Mouse (Mus musculus) MEL (cell line): ENCODE results near the gene Tdrd6. TPM values are rescaled to one million over a fixed set of nuclear protein-coding genes. Genes with fewer than 3 reads are reported as not detected.

Source experiments
- DNase-seq: peaks from one replicate; pipeline ENCODE4 v3.0.0; 2011; ENCODE audit warnings: low read depth, low spot score
- H3K27ac ChIP-seq: 2 replicates; pipeline ENCODE4 v1.5.1; 2012; ENCODE audit warnings: low read depth, mild to moderate bottlenecking, control low read depth, low read length, moderate library complexity; ENCODE audit not compliant: control insufficient read depth
- H3K27me3 ChIP-seq, 2 experiments: fragments of 150-350 bp in 1 of 2; sonication (generic) in 1 of 2; 2 replicates each; pipeline ENCODE4 v1.6.1; 2012; ENCODE audit warnings: low read length in 2 of 2, mild to moderate bottlenecking in 2 of 2, improper control_type of control experiment in 1 of 2, moderate library complexity in 1 of 2; ENCODE audit not compliant: insufficient read depth in 2 of 2, control insufficient read depth in 1 of 2
- H3K36me3 ChIP-seq, 2 experiments: 2 replicates each; pipeline ENCODE4 v1.6.1; 2012 to 2014; ENCODE audit warnings: low read length in 2 of 2, improper control_type of control experiment in 1 of 2, inconsistent platforms in 1 of 2, mild to moderate bottlenecking in 1 of 2; ENCODE audit not compliant: insufficient read depth in 2 of 2, control insufficient read depth in 1 of 2
- H3K4me1 ChIP-seq, 2 experiments: fragments of 150-350 bp in 1 of 2; sonication (generic) in 1 of 2; 2 replicates each; pipeline ENCODE4 v1.6.1; 2012; ENCODE audit warnings: low read length in 2 of 2, improper control_type of control experiment in 1 of 2, mild to moderate bottlenecking in 1 of 2; ENCODE audit not compliant: insufficient read depth in 2 of 2, control insufficient read depth in 1 of 2
- H3K4me3 ChIP-seq, 2 experiments: fragments of 150-350 bp in 1 of 2; sonication (generic) in 1 of 2; 2 replicates each; pipeline ENCODE4 v1.5.1; 2012; ENCODE audit warnings: low read depth in 2 of 2, low read length in 2 of 2, mild to moderate bottlenecking in 2 of 2, moderate library complexity in 2 of 2, control low read depth in 1 of 2, improper control_type of control experiment in 1 of 2; ENCODE audit not compliant: control insufficient read depth in 1 of 2, insufficient read depth in 1 of 2
- H3K79me2 ChIP-seq: 2 replicates; pipeline ENCODE4 v1.6.1; 2012; ENCODE audit warnings: mild to moderate bottlenecking, low read length, moderate library complexity; ENCODE audit not compliant: control insufficient read depth, poor library complexity, insufficient read depth
- H3K9ac ChIP-seq: 2 replicates; pipeline ENCODE4 v1.6.1; 2012; ENCODE audit warnings: low read depth, mild to moderate bottlenecking, control low read depth, low read length, moderate library complexity; ENCODE audit not compliant: control insufficient read depth, poor library complexity, severe bottlenecking
- H3K9me3 ChIP-seq: fragments of 150-350 bp; sonication (generic); replicated peaks from 2 replicates; pipeline ENCODE4 v1.6.1; 2012; ENCODE audit warnings: mild to moderate bottlenecking, low read length, improper control_type of control experiment, moderate library complexity; ENCODE audit not compliant: insufficient read depth
- CHD1 ChIP-seq: IDR thresholded peaks from 2 replicates; pipeline ENCODE4 v1.6.1; 2012; ENCODE audit warnings: low read depth, mild to moderate bottlenecking, inconsistent platforms, low read length, improper control_type of control experiment
- CHD2 ChIP-seq: IDR thresholded peaks from 2 replicates; pipeline ENCODE4 v1.6.1; 2011; ENCODE audit warnings: low read length, improper control_type of control experiment
- EP300 ChIP-seq, 2 experiments: IDR thresholded peaks; 2 replicates each; pipeline ENCODE4 v1.6.1; 2011; ENCODE audit warnings: improper control_type of control experiment in 2 of 2, low read length in 2 of 2, low read depth in 1 of 2, mild to moderate bottlenecking in 1 of 2
- ETS1 ChIP-seq: IDR thresholded peaks from 2 replicates; pipeline ENCODE4 v1.6.1; 2012; ENCODE audit warnings: low read depth, mild to moderate bottlenecking, inconsistent platforms, low read length, improper control_type of control experiment, moderate library complexity
- GABPA ChIP-seq: IDR thresholded peaks from 2 replicates; pipeline ENCODE4 v1.6.1; 2012; ENCODE audit warnings: low read depth, mild to moderate bottlenecking, inconsistent platforms, low read length, improper control_type of control experiment, moderate library complexity
- HCFC1 ChIP-seq: IDR thresholded peaks from 2 replicates; pipeline ENCODE4 v1.6.1; 2012; ENCODE audit warnings: low read depth, mild to moderate bottlenecking, inconsistent platforms, low read length, improper control_type of control experiment, moderate library complexity
- JUND ChIP-seq: IDR thresholded peaks from 2 replicates; pipeline ENCODE4 v1.6.1; 2011; ENCODE audit warnings: low read depth, mild to moderate bottlenecking, improper control_type of control experiment, low read length
- KAT2A ChIP-seq: conservative IDR thresholded peaks from 2 replicates; pipeline ENCODE4 v1.6.1; 2012; ENCODE audit warnings: low read depth, low read length, improper control_type of control experiment, inconsistent platforms
- MAX ChIP-seq: IDR thresholded peaks from 2 replicates; pipeline ENCODE4 v1.6.1; 2011; ENCODE audit warnings: low read length, improper control_type of control experiment
- MEF2A ChIP-seq: IDR thresholded peaks from 2 replicates; pipeline ENCODE4 v1.6.1; 2014; ENCODE audit warnings: low read depth, mild to moderate bottlenecking, inconsistent platforms, low read length, improper control_type of control experiment; ENCODE audit not compliant: poor library complexity, insufficient replicate concordance, severe bottlenecking; ENCODE audit errors: extremely low read depth
- MXI1 ChIP-seq: IDR thresholded peaks from 2 replicates; pipeline ENCODE4 v1.6.1; 2011; ENCODE audit warnings: mild to moderate bottlenecking, low read depth, low read length, improper control_type of control experiment
- MYC ChIP-seq: IDR thresholded peaks from 2 replicates; pipeline ENCODE4 v1.6.1; 2011; ENCODE audit warnings: low read depth, mild to moderate bottlenecking, low read length, improper control_type of control experiment, moderate library complexity
- NELFE ChIP-seq: IDR thresholded peaks from 2 replicates; pipeline ENCODE4 v1.6.1; 2011; ENCODE audit warnings: low read depth, low read length, improper control_type of control experiment
- NRF1 ChIP-seq: IDR thresholded peaks from 2 replicates; pipeline ENCODE4 v1.6.1; 2014; ENCODE audit warnings: low read depth, mild to moderate bottlenecking, inconsistent platforms, low read length, improper control_type of control experiment, moderate library complexity; ENCODE audit not compliant: poor library complexity, insufficient read depth, severe bottlenecking
- POLR2A ChIP-seq, 2 experiments: IDR thresholded peaks; 2 replicates each; pipeline ENCODE4 v1.6.1; 2011 to 2012; ENCODE audit warnings: low read length in 2 of 2, mild to moderate bottlenecking in 2 of 2, control low read depth in 1 of 2, improper control_type of control experiment in 1 of 2, low read depth in 1 of 2, moderate library complexity in 1 of 2; ENCODE audit not compliant: control insufficient read depth in 1 of 2, insufficient read depth in 1 of 2, poor library complexity in 1 of 2
- RCOR1 ChIP-seq: IDR thresholded peaks from 2 replicates; pipeline ENCODE4 v1.6.1; 2012; ENCODE audit warnings: low read depth, mild to moderate bottlenecking, inconsistent platforms, low read length, improper control_type of control experiment
- SIN3A ChIP-seq: IDR thresholded peaks from 2 replicates; pipeline ENCODE4 v1.6.1; 2012; ENCODE audit warnings: low read length, improper control_type of control experiment, inconsistent platforms
- SMC3 ChIP-seq: IDR thresholded peaks from 2 replicates; pipeline ENCODE4 v1.6.1; 2011; ENCODE audit warnings: low read depth, low read length, improper control_type of control experiment
- TAL1 ChIP-seq: IDR thresholded peaks from 2 replicates; pipeline ENCODE4 v1.6.1; 2012; ENCODE audit warnings: mild to moderate bottlenecking, inconsistent platforms, low read length, moderate library complexity, mixed read lengths
- TBP ChIP-seq: IDR thresholded peaks from 2 replicates; pipeline ENCODE4 v1.8.0; 2011; ENCODE audit warnings: low read depth, low read length, improper control_type of control experiment
- TCF12 ChIP-seq: IDR thresholded peaks from 2 replicates; pipeline ENCODE4 v1.6.1; 2014; ENCODE audit warnings: low read depth, mild to moderate bottlenecking, inconsistent platforms, low read length, improper control_type of control experiment, moderate library complexity
- USF1 ChIP-seq: IDR thresholded peaks from 2 replicates; pipeline ENCODE4 v1.6.1; 2014; ENCODE audit warnings: low read depth, mild to moderate bottlenecking, inconsistent platforms, low read length, improper control_type of control experiment, moderate library complexity
- ZC3H11A ChIP-seq: IDR thresholded peaks from 2 replicates; pipeline ENCODE4 v1.6.1; 2012; ENCODE audit warnings: low read depth, mild to moderate bottlenecking, inconsistent platforms, low read length, improper control_type of control experiment
- ZMIZ1 ChIP-seq: IDR thresholded peaks from 2 replicates; pipeline ENCODE4 v1.6.1; 2012; ENCODE audit warnings: low read depth, mild to moderate bottlenecking, inconsistent platforms, low read length, improper control_type of control experiment, moderate library complexity
- polyA plus RNA-seq, 2 experiments: library from polyadenylated mRNA; stranded (reverse) in 1 of 2; unstranded in 1 of 2; fragments of >175 nt in 1 of 2; fragments of >200 nt in 1 of 2; gene quantifications; 2 replicates each; pipeline versions ENCODE4 v1.2.1 to v1.2.4; 2012; ENCODE audit warnings: low replicate concordance in 2 of 2, low read depth in 1 of 2; ENCODE audit not compliant: insufficient read length in 2 of 2, insufficient read depth in 1 of 2, missing spikeins in 1 of 2
- total RNA-seq: library from RNA; depleted of rRNA; stranded (reverse); fragments of 300-350 nt; gene quantifications from 2 replicates; pipeline ENCODE4 v1.2.3, GENCODE M21; 2012

Gene Tdrd6
- total and polyA plus RNA-seq, 3 experiments = not detected

- Histone ChIP-seq H3K9ac (no peak overlapping the region), H3K9me3 (no peaks in the 10 kb centered on the region), H3K36me3 (no peaks in the 10 kb centered on the region), H3K27ac (no peak overlapping the region), H3K27me3 (no peaks in the 10 kb centered on the region), H3K4me1 (no peaks in the 10 kb centered on the region), H3K4me3 (no peak overlapping the region), H3K79me2 (no peaks in the 10 kb centered on the region)
- TF ChIP-seq CHD2 = no peak
- TF ChIP-seq USF1 = no peak
- no peak for TF ChIP-seq ZC3H11A
- no peak for TF ChIP-seq SIN3A
- no peak for TF ChIP-seq POLR2A (IDR thresholded peaks at IDR 0.05; ENCODE audit: control insufficient read depth in 1 of 2, insufficient read depth in 1 of 2, low read depth in 1 of 2, low read length in 2 of 2, poor library complexity in 1 of 2)
- TF ChIP-seq HCFC1 = no peak
- no peak for TF ChIP-seq EP300 (IDR thresholded peaks at IDR 0.05; ENCODE audit: low read depth in 1 of 2, low read length in 2 of 2)
- TF ChIP-seq TBP = no peak
- TF ChIP-seq MYC = no peak
- TF ChIP-seq GABPA = no peak
- no peak for TF ChIP-seq ETS1
- no peak for TF ChIP-seq NELFE
- no peak for DNase-seq
Measured at GRCm38 (mm10) chr17:43628246-43628645, 1.9 kb downstream of the Tdrd6 start.

GRCm38 (mm10) chr17:43622076-43622475 lies 8.0 kb downstream of the Tdrd6 start:
- Histone ChIP-seq H3K27me3 (no peaks in the 10 kb centered on the region), H3K36me3 (no peaks in the 10 kb centered on the region), H3K4me1 (no peaks in the 10 kb centered on the region), H3K27ac (no peak overlapping the region), H3K9ac (no peak overlapping the region), H3K79me2 (no peaks in the 10 kb centered on the region), H3K4me3 (no peak overlapping the region), H3K9me3 (no peaks in the 10 kb centered on the region)
- DNase-seq = no peak
- no peak for TF ChIP-seq KAT2A
- TF ChIP-seq SMC3 = no peak
- TF ChIP-seq NRF1 = no peak
- no peak for TF ChIP-seq MEF2A
- no peak for TF ChIP-seq ZC3H11A
- no peak for TF ChIP-seq CHD1
- TF ChIP-seq JUND = no peak
- TF ChIP-seq TCF12 = no peak
- TF ChIP-seq MYC = no peak
- no peak for TF ChIP-seq RCOR1
- no peak for TF ChIP-seq ZMIZ1
- TF ChIP-seq MXI1 = no peak
- TF ChIP-seq MAX = no peak
- no peak for TF ChIP-seq USF1
- no peak for TF ChIP-seq TAL1
- TF ChIP-seq HCFC1 = no peak
- no peak for TF ChIP-seq ETS1
- TF ChIP-seq SIN3A = no peak
